Mouse (Mus musculus) telencephalon, adult 2 months (tissue): ENCODE measurements at regions not wholly inside any gene's neighbourhood (a gene's known extent, or its start where the extent isn't known, plus 50 kb on each side); places are given as distances from the start of the nearest gene placed in this dataset.
A peak's percentile ranks its signal among the peaks of the same experiment; 100 is the strongest.
"Not testable (repeated sequence)": the region's sequence is repeated elsewhere in the genome, so short reads cannot be mapped to it uniquely, and the experiment has no call there.

Source experiments
- DNase-seq: peaks from one replicate; pipeline ENCODE4 v3.0.0-alpha.2; 2011; ENCODE audit warnings: low read depth, low spot score

DNA sequence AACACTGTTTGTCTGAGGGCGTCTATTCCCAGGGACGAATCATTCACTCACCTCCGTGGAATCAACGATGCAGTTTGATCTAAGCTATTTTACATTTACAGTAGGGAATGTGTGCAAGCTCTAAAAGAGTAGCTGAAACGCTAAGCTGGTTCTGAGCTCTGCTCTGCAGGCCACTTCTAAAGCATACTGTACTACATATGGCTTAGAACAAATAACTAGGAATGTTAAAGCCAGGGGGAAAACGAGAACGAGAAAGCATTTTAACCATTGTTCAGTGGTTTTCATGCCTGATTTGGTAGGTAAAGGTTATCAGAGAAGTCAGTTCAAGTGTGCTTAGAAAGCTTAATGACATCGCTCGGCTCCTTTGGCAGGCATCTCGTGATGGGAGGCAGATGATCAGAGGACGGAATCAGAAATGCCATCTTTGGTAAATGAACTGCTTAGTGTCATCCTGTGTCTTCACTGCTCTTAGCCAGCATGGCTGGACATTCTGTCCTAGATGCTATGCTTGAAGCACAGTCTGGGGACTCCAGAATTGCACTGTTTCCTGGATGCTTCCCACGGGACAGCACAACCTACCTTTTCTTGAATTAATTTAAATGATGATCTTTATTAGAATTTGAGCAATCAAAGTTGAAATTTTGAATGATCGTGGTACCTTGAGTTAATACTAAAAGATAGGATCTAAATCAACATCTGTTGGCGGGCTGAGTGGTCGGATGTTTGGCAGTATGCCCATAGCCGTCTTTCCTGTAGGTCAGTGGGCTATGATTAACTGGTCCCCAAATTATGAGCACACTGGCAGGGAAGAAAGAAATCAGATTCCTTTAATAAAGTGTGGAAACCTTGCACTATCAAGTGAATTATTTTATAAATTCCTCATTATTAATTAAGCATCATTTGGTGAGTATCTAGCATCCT, 495.2 kb downstream of the Hace1 start:
- no peak for DNase-seq

DNA sequence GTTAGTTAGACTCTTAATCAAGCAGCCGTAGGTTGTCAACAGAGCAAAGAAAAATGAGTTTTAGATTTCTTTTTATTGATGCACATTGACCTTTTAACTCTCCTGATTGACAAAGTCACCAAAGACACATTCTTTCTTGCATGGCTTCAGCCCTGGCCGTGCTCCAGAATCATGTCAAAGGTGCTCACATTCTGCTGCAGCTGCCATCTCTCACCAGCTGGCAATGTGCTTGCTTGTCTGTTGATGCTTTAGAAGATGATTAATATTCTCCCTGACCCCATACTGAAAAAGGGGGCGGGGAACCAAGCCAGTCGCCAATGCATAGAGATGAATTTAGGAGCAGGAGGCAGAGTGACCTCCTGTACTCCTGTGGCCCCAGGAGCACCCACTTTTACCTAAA, 510.1 kb downstream of the Hace1 start:
- DNase-seq = no peak

DNA sequence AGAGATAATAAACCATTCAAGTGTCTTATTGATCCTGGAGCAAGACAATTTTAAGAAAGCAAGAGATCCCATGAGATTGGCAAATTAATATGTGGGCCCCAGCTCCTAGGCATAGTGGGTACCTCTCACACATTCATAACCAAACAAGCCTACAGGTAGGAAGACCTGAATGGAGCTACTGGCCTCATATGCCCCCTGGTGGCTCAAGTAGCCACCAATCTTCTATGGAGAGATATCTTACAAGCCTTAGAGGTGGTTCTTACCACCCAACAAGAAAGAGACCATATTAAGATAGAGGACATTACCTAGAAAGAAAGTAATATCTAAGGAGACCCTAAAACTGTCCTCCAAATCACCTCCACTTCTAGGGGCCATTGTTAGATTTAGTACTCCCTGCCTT, 523.2 kb downstream of the Hace1 start:
- DNase-seq = no peak

DNA sequence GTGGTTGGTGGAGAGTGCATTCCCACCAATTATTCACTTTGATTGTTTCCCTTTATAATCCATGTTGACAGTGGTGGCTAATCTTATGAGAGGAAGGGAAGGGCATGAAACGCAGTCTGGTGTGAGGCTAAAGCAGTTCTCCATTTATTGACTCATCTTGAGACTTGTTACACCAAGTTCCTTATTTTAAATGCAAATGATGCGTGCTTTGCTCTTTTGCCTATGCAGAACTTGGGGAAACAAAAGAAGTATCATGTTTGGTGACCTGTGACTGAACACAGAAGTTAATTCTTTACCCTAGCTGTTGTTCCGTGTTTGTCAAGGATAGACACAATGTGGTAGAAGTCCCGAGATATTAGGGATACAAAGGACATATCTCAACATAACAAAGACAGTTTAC, 531.2 kb downstream of the Hace1 start:
- DNase-seq = no peak

DNA sequence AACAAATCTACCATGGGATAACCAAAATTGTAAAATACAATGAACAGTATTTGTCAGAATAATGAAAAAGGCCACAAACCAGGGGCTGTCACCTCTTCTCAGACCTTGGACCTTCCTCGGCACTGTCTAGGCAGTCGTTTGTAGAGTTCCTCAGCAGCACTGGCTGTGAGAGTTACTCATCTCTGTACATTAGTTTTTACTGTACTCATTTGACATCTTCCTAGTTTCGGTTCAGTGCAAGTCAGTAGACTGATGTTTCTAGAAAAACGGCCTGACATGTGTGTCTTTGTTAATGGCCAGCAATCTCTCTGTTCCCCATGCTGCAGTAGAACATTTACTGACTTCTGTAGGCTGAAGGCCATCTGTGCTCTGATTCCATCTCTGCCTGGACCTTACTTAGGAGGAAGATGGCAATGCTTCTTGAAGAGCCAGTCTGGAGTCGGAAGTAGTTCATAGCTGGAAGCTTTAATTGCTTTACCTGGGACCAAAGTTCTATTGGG, 537.1 kb downstream of the Hace1 start:
- DNase-seq = no peak

DNA sequence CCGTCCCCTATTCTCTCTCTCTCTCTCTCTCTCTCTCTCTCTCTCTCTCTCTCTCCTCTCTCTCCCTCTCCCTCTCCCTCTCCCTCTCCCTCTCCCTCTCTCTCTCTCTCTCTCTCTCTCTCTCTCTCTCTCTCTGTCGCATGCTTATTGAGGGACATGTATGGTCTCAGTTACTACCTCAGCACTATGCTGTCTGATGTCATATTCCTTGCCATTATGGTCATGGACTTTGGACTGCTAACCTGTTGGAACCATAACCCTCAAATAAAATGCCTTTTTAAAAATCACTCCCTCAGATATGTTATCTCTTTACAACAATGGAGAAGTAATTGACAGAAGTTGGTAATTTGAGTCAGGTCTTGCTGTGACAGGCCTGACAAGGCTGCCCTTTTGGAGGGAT, 544.8 kb downstream of the Hace1 start:
- not testable (repeated sequence) for DNase-seq

DNA sequence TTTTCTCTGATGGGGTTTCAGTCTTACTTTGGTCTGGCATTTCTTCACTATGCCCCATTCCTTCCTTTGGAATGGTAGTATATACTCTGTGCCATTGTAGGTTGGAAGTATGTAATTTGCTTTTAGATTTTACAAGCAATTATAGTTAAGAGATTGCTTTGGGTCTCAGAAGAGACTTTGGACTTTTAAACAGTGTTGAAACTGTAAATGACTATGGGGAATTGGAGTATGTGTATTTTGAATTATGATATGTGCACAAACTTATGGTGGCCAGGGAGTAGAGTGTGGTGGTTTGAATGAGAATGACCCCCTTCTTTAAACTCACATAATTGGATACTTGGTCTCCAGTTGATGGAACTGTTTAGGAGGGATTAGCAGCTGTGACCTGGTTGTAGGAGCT, 546.2 kb downstream of the Hace1 start:
- no peak for DNase-seq

DNA sequence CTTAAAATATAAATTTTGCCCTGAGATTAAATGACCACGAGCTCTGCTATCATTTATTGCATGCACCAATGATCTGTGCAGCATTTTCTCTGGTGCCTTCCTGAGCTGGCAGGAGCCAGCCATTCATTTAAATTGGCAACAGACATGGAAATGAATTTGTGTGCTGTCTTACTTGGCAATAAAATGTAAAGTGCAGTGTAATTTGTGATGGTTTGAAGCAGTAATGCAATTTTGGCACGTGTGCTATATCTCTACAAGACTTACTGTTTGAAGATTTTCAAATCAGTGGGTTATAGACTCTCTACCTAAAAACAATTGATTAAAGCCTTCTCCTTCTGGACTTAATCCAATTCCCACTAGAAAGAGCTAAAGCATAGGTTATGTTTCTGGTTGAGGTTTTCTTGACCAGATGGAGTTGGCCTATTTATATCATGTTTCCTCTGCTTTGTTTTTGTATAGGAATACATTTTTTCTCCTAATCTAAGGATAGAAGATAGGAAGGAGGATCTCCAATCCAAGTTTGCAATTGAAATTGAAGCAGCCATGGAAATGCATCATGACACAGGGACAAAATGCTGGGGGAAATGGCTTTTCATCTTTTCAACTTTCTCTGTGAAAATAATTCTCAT, 557.6 kb downstream of the Hace1 start:
- peak; percentile 17 for DNase-seq

DNA sequence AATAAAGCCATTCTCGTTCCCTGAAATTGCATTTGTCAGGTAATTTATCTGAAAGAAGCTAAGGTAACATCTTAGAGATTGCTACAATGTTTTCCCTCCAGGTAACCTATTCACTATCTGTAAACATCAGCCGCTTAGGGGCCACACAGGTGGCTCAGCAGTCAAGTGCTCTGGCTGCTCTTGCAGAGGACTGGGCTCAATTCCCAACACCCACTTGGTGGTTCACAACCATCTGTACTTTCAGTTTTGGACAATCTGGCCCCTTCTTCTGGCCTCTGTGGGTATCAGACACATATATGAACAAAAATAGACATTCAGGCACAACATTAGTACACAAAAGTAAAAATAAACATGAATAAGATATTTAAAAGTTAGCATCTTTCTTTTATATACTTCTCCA, 596.4 kb downstream of the Hace1 start:
- no peak for DNase-seq

DNA sequence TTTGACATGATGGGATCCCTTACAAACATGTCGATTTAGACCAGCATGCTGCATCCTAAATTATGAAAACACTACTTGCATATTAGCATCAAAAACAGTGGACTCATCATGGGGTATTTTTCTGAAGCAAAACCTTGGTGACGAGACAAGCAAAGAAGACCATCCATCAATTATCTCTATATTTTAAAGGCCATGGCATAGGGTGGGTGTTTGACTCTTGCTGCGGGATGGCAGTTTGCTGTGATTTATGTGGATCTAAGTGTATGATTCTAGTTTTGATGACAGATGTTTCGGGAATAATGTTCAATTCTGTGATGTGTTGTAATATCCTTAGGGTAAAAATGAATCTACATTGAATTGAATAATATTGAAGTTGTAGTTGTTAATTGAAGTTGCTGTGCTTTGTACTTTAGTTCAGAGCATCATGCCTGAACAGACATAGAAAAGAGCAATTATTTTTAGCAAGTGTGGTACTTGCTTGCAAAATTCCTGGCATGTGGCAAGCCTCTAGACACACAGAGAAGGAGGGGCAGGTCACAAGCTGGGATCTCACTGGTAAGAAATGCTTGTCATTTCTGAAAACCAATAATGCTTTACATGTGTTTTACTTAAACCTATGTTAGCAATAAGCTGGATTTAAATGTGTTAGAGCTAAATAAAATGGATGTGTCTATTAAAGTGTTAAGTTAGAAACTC, 608.3 kb downstream of the Hace1 start:
- no peak for DNase-seq

DNA sequence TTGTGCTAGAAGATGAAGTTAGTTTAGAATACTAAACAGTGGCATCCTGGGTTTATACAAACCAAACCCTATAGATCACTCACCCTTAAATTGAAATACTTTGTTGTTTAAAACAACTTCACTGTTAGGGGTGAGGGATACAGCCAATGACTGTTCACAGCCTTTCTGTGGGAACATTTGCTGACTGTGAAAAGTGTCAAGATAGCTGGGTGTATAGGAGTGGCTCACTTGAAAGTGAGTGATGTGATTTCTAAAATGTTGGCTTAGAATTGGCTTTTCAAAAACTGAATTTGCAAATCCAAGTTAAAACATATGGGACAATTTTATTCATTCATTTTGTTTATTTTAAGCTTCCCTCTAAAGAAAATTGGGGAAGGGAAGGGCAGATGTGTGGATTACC, 616.5 kb downstream of the Hace1 start:
- no peak for DNase-seq

DNA sequence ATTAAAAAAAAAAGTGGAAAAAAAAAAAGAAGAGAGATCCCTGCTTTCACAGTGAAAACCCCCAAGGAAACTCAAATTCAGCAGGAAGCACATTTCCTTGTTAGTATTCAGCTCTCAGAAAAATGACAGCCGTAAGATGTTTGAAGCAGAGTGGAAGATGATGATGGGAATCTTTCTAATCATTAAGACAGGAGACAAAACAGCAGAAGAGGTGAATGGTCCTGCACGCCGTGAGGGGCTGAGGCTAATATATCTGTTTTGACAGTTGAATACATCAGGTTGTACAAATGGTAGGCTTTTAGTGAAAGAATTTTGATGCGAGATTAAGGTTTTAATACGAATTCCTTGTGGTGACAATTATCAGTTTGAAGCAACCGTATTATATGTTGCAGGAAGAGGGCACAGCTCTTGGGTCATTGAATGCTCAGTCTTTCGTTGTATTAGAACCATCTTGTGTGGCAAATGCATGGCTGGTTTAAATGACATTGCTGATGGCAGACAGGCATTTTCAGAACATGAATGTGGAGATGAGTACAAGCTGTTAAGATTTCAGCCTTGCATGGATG, 649.3 kb downstream of the Hace1 start:
- no peak for DNase-seq

DNA sequence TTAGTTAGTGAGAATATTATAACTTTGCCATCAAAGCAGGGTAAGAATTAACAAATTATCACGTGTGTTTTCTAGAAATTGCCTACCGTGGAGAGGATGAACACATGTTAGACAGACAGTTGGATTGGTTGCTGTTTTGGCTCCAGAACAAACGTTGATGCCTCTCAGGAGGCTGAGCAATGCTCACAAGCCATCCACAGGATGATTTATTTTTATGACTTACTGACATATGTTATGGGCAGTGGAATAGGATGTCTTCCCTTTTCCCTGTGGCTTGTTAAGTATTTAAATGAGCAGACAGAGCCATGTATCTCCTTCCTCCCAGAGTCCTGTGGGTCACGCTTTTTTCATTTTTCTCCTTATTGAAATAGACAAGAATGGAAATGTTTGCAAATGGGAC, 652.0 kb downstream of the Hace1 start:
- DNase-seq = no peak

DNA sequence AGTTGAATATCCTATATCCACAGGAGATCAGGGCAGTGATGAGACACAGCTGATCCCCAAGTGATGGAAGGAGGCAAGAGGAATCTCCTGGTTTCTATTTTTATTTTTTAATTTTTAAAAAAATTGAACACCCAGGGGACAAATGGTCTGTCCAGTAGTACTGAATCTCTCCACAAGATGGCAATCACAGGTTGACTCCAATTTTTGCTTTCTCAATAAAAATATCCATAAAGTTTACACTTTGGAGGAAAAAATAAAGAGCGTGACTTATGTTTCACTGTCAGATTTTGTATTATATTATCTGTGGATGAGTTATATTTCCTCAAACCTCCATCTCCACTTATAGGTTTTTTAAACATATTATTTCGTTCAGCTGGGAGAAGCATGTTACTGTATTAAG, 658.0 kb downstream of the Hace1 start:
- no peak for DNase-seq

DNA sequence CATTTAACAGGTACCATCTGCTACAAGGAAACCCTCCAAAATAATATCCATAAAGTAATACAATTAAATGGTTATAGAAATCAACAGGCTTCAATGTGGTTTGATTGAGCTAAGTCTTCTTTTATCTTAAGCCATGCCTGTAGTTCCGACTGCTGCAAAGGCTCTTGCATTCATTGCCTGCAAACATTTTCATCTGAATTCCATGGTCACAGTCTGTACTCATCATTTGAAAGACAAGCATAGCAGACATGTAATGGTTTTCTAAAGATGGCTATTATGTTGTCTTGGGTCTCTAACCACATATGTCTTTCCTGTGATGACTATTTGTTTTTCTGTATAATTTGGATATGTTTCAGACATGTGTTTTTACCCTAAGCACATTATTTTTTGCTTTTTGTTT, 677.9 kb downstream of the Hace1 start:
- DNase-seq = no peak

DNA sequence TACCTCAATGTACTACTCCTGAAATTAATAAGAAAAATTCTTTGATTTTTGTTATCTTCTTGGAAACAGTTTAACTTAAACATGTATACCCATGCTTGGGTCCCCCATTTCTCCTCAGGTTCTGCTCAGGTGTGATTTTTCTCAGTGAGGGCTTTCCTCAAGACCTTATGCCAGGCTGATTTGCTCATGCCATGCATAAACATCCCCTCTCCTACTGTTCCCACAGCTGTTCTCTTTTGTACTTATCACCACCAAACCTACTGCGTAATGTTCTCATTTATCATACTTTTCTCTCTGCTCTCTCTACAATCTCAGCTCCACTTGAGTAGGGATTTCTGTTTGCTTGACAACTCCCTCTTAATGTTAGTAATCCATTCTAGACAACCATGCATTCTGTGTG, 692.1 kb downstream of the Hace1 start:
- no peak for DNase-seq

DNA sequence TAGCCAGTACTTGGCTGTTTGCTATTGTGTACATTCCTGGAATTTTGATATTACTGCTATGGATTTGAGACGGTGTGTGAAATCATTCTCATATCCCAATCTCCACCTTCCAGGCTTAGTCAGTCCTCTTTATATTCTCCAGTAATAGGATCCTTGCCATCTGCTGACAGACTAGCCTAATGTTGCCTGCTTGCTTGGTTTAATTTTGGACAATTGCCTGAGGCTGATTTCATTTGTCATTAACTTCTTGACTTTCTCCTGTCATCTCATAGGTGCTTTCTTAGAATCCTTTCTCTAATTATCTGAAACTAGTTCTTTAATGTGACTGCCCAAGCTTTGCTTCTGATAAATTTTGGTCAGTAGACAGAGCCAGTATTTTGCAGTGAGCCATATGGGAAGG, 696.2 kb downstream of the Hace1 start:
- no peak for DNase-seq

DNA sequence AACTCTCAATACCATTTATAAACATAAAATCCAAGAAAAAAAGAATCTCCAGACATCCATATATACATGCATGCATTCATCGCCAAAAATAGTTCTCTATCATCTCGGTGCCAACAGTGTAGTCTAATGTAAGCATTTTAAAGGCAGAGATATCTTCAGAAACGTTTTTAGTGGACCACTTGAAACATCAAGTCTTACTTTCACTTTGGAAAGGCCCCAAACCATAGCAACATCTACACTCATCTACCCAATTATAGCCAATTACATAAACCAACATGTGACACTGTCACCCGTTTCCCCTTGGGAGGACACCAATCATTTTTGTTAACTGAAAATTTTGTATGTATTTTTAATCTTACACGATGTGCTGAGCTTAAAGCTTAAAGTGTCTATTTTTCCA, 716.7 kb downstream of the Hace1 start:
- DNase-seq = peak; percentile 57

DNA sequence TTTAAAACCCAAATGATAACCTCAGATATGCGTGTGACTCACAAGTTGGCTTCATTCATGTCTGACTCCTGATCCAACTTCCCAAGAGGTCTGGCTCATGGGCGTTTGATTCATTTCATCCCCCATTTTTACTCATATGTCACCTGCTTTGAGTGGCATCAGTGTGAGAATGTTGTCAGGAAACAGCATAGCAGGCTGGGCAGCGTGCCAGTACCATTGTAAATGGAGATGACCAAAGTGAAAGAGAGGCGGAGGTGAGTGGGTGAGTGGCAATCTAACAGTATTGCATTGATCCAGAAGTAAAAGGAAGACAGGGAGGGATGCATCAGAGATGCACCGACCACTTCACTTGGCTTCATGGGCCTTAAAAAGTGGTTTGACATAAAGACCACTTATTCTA, 720.7 kb downstream of the Hace1 start:
- DNase-seq = no peak

DNA sequence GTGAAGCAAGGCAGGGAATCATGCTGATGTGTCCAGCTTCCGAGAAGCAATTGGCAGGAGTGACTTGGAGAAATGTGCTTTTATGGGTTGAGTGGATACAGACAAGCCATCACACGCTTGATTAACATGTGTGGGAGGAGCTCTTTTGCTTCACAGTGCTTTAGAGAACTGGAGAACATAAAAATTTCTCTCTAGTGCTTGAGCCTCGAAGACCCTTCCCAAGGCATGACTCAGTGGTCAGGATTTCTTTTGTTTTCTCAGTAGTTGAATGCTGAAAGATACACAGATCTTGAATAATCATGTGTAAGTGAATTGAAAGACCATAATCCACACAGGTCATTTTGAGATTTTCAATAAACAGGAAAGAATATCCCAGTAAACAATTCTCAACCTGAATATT, 721.9 kb downstream of the Hace1 start:
- no peak for DNase-seq

DNA sequence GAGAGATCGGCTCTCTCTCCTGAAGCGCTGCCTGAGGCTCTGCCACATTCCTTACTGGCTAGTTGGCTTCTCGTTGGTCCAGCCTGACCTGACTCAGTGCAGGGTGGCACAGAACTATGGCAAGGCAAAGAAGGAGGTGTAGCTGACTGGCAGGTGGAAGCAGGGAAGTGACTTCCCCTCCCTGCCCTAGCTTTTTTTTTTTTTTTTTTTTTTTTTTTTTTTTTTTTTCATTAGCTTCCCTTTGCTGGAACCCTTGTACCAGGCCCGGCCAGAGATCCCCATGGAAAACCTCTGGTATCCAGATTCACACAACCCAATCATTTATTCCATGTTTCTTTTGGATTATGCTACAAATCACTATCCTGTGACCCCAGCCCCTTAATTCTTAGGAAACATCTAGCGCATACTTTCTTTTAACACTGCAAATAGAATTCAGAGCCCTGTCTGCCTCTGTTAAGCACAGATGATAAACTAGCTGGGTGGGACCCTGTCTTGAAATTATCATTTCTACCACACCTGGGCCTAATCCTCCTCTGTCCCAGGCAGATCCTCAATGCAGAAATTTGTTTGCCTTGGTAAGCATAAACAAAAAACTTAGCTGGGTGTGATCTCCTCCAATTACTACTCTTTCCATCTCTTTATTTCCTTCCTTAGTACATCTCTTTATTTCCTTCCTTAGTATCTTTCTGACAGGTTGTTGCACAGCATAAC, 742.9 kb downstream of the Hace1 start:
- DNase-seq = no peak

DNA sequence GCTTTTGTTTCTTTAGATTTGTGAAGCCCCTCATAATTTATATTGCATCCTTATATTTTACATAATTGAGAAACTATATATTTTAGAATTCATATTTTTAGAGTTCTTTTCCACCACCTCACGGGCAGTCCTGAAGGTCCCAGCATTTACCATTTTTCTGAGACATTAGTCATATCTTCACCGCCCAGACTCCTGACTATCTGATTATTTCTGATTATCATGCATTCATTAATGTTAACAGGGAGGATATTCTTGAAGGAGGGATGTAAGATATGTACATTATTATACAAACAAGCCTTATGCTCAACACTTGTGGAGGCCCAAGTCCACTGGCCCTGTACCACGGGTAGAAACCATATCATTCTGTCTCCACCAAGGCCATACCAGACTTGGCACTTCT, 743.4 kb downstream of the Hace1 start:
- DNase-seq = no peak
